Mouse (Mus musculus): ENCODE data around the gene Lpcat4. TPM values are rescaled to one million over a fixed set of nuclear protein-coding genes. Genes with fewer than 3 reads are reported as not detected.
A peak's percentile ranks its signal among the peaks of the same experiment; 100 is the strongest.

Lpcat4 gene
- total and polyA plus RNA-seq, 3 experiments: 11.7 to 69.9 TPM; not detected in 1

DNA sequence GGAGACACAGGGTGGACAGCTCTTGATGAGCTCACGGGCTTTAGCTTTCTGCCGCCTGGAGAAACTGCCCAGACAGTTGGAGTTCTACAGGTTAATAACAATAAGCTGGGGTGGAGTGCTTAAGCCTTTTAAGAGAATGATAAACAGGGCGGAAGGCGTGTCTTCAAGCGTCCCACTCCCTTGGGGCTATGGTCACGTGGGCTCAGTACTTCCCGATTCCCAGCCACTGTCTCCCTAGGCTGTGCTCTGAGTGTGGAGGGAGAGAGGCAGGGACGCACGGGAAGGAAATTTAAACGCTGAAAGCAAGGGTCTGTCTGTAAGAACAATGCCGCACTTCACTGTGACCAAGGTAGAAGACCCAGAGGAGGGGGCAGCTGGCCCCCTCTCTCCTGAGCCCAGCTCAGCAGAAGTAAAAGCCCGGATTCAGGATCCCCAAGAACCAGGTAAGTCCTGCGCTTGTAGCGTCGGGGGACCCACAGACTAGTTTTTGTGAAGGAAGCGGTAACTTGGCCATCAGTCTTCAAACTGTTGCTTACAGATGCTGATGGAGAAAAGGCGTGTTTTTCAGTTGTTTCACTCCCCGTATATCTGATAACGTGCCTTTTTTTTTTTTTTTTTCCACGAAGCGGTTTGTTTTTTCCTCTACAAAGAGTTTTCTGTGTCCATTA, 45.2 kb downstream of the Lpcat4 start:
- H3K27me3 ChIP-seq (ENCODE audit: control insufficient read depth in 1 of 2, insufficient read depth in 2 of 2, low read length in 2 of 2): no peaks in the 10 kb centered on the region
- no peak for TF ChIP-seq E2F4 (IDR thresholded peaks at IDR 0.05; ENCODE audit: borderline replicate concordance, low read depth, low read length)
- TF ChIP-seq TAL1 (IDR thresholded peaks at IDR 0.05; ENCODE audit: low read length): no peak
- 0 out of 2 replicates have a peak, but pooled peaks have one; percentile 43 for TF ChIP-seq RCOR1 (IDR thresholded peaks at IDR 0.05; ENCODE audit: low read depth, low read length)
- no peak for TF ChIP-seq NRF1 (IDR thresholded peaks at IDR 0.05; ENCODE audit: insufficient read depth, low read depth, low read length, poor library complexity, severe bottlenecking)
- peak; percentile 88 to 95 for TF ChIP-seq USF2 (IDR thresholded peaks at IDR 0.05; ENCODE audit: borderline replicate concordance in 1 of 2, insufficient read depth in 1 of 2, low read depth in 1 of 2, low read length in 2 of 2)
- TF ChIP-seq MEF2A (IDR thresholded peaks at IDR 0.05; ENCODE audit: extremely low read depth, insufficient replicate concordance, low read depth, low read length, poor library complexity, severe bottlenecking): no peak
- peak; percentile 48 for TF ChIP-seq ETS1 (IDR thresholded peaks at IDR 0.05; ENCODE audit: low read depth, low read length)
- TF ChIP-seq SIN3A (IDR thresholded peaks at IDR 0.05; ENCODE audit: low read length): peak; percentile 91
- no peak for TF ChIP-seq UBTF (IDR thresholded peaks at IDR 0.05; ENCODE audit: borderline replicate concordance, insufficient read depth, low read depth, low read length)
- TF ChIP-seq MAX (IDR thresholded peaks at IDR 0.05; ENCODE audit: low read length): peak; percentile 97
- peak; percentile 80 for TF ChIP-seq TBP (IDR thresholded peaks at IDR 0.05; ENCODE audit: low read depth, low read length)
- TF ChIP-seq TCF12 (IDR thresholded peaks at IDR 0.05; ENCODE audit: low read depth, low read length): 0 out of 2 replicates have a peak, but pooled peaks have one; percentile 25
- peak; percentile 99 for TF ChIP-seq ZNF384 (IDR thresholded peaks at IDR 0.05; ENCODE audit: low read depth, low read length)
- peak; percentile 66 for TF ChIP-seq POLR2AphosphoS2 (IDR thresholded peaks at IDR 0.05; ENCODE audit: low read length)
- TF ChIP-seq NELFE (IDR thresholded peaks at IDR 0.05; ENCODE audit: low read depth, low read length): peak; percentile 64
- peak; percentile 84 for TF ChIP-seq ELF1 (IDR thresholded peaks at IDR 0.05; ENCODE audit: low read depth, low read length)
- TF ChIP-seq SMC3 (IDR thresholded peaks at IDR 0.05; ENCODE audit: low read depth, low read length): peak; percentile 3; the same call in 1 of the 2 replicates
- TF ChIP-seq BHLHE40 (IDR thresholded peaks at IDR 0.05; ENCODE audit: borderline replicate concordance, low read depth, low read length): peak; percentile 75
- TF ChIP-seq MYB (IDR thresholded peaks at IDR 0.05; ENCODE audit: low read depth, low read length): peak; percentile 75
- TF ChIP-seq MXI1 (IDR thresholded peaks at IDR 0.05; ENCODE audit: low read depth, low read length): peak; percentile 96
- no peak for TF ChIP-seq MAFK (IDR thresholded peaks at IDR 0.05; ENCODE audit: borderline replicate concordance, low read depth, low read length)
- TF ChIP-seq KAT2A (conservative IDR thresholded peaks at IDR 0.05; ENCODE audit: low read depth, low read length): no peak
- peak; percentile 67; the same call in 1 of the 2 replicates for TF ChIP-seq ZMIZ1 (IDR thresholded peaks at IDR 0.05; ENCODE audit: low read depth, low read length)
- TF ChIP-seq JUND (IDR thresholded peaks at IDR 0.05; ENCODE audit: low read depth, low read length): no peak
- no peak for TF ChIP-seq CTCF (IDR thresholded peaks at IDR 0.05 in 2 of 3, conservative IDR thresholded peaks at IDR 0.05 in 1 of 3; ENCODE audit: control insufficient read depth in 1 of 3, insufficient read depth in 1 of 3, low read depth in 2 of 3, low read length in 3 of 3, poor library complexity in 1 of 3, severe bottlenecking in 1 of 3)
- peak; percentile 100 for TF ChIP-seq USF1 (IDR thresholded peaks at IDR 0.05; ENCODE audit: low read depth, low read length)
- TF ChIP-seq POLR2A (IDR thresholded peaks at IDR 0.05; ENCODE audit: control insufficient read depth in 1 of 2, insufficient read depth in 1 of 2, low read depth in 1 of 2, low read length in 2 of 2, poor library complexity in 1 of 2): peak in 1 of 2 experiments; percentile 79; a peak in 2 of 4 replicates
- peak; percentile 80; the same call in 1 of the 2 replicates for TF ChIP-seq MAZ (IDR thresholded peaks at IDR 0.05; ENCODE audit: low read depth, low read length)
- peak; percentile 89 for TF ChIP-seq GATA1 (IDR thresholded peaks at IDR 0.05; ENCODE audit: low read depth, low read length)
- peak; percentile 82; the same call in 1 of the 2 replicates for TF ChIP-seq CHD1 (IDR thresholded peaks at IDR 0.05; ENCODE audit: low read depth, low read length)
- TF ChIP-seq MYC (IDR thresholded peaks at IDR 0.05; ENCODE audit: low read depth, low read length): peak; percentile 76
- TF ChIP-seq HCFC1 (IDR thresholded peaks at IDR 0.05; ENCODE audit: low read depth, low read length): peak; percentile 17; the same call in 1 of the 2 replicates
- TF ChIP-seq EP300 (IDR thresholded peaks at IDR 0.05; ENCODE audit: low read depth in 1 of 2, low read length in 2 of 2): peak; percentile 31 to 61; a peak in 2 of 4 replicates
- no peaks in the 10 kb centered on the region for H3K9me3 ChIP-seq (replicated peaks; ENCODE audit: insufficient read depth, low read length)
- peaks cover 6 to 26% of the 10 kb centered on the region in 2 experiments; a peak in 2 of 4 replicates for H3K4me1 ChIP-seq (ENCODE audit: control insufficient read depth in 1 of 2, insufficient read depth in 2 of 2, low read length in 2 of 2)
- peak overlapping the region; percentile 78 for H3K9ac ChIP-seq (ENCODE audit: control insufficient read depth, low read depth, low read length, poor library complexity, severe bottlenecking)
- DNase-seq (ENCODE audit: low read depth, low spot score): peak; percentile 94
- peaks cover 12% of the 10 kb centered on the region for H3K79me2 ChIP-seq (ENCODE audit: control insufficient read depth, insufficient read depth, low read length, poor library complexity)
- H3K4me3 ChIP-seq (ENCODE audit: control insufficient read depth in 1 of 2, insufficient read depth in 1 of 2, low read depth in 2 of 2, low read length in 2 of 2): peak overlapping the region; percentile 82 to 87
- H3K27ac ChIP-seq (ENCODE audit: control insufficient read depth, low read depth, low read length): peak overlapping the region; percentile 80
- peaks cover 0 to 18% of the 10 kb centered on the region in 2 experiments; a peak in 2 of 4 replicates for H3K36me3 ChIP-seq (ENCODE audit: control insufficient read depth in 1 of 2, insufficient read depth in 2 of 2, low read length in 2 of 2)

Measured in MEL (cell line).